Comparison of ENCODE assay signal across 11 mouse cellular contexts in the genomic region with DNA sequence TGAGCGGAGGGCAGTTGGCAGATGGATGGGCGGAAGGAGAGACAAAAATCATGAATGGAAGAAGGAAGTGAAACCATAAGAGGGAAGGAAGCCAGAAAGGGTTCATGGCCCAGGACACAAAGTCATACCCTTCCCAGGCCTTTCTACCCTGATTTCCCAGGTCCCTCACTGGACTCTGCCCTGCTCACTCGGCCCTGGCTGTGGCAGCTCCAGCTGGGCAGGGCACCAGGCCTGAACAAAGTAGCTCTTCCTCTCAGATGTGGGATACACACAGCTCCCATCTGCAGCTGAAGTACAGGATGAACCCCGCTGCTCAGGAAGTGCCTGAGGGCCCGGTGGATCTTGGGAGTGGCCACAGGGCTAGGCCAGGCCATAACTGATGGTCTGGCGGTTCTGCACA. TPM values are rescaled to one million over a fixed set of nuclear protein-coding genes. Genes with fewer than 3 reads are reported as not detected.
DNase-seq lines count a peak whose midpoint lies in the region; ATAC-seq and TF ChIP-seq lines count a peak whose summit lies in the region.
"Had no signal": no experiment of that assay in that cellular context is flagged by ENCODE, and none has a peak within 500 bp of the region (broad histone marks: within the 10 kb centered on the region; RNA-seq: fewer than 3 reads in every experiment).

No protein-coding gene starts in this region.

- peaks cover 10% of the 10 kb centered on the region for H3K4me1 ChIP-seq in hindbrain, embryonic 16.5 days (ENCODE audit: control insufficient read depth, insufficient read depth, low read depth, low read length)
- peaks cover 13% of the 10 kb centered on the region; the same call in 1 of the 2 replicates for H3K4me1 ChIP-seq in hindbrain, embryonic 14.5 days (replicated peaks; ENCODE audit: control insufficient read depth, insufficient read depth, low read length)
- H3K4me1 ChIP-seq in CH12.LX (ENCODE audit: control insufficient read depth in 1 of 2, insufficient read depth in 2 of 2) = peaks cover 30 to 76% of the 10 kb centered on the region in 2 experiments
- peaks cover 48% of the 10 kb centered on the region for H3K4me1 ChIP-seq in intestine, embryonic 15.5 days (replicated peaks)
- no peaks in the 10 kb centered on the region; the same call in 1 of the 2 replicates for H3K4me1 ChIP-seq in liver, embryonic 16.5 days (ENCODE audit: control insufficient read depth, low read depth, low read length)

- peak overlapping the region; percentile 27 for H3K9ac ChIP-seq in hindbrain, embryonic 16.5 days (ENCODE audit: low read depth, low read length)
- no peak overlapping the region for H3K9ac ChIP-seq in hindbrain, embryonic 14.5 days
- no peak overlapping the region for H3K9ac ChIP-seq in CH12.LX (ENCODE audit: insufficient read depth, low read depth)
- 0 out of 2 replicates have a peak overlapping the region, but pooled peaks have one; percentile 8 for H3K9ac ChIP-seq in intestine, embryonic 15.5 days
- H3K9ac ChIP-seq in liver, embryonic 16.5 days (ENCODE audit: low read depth, low read length) = no peak overlapping the region
- H3K9ac ChIP-seq: embryonic facial prominence, embryonic 15.5 days; liver, embryonic 14.5 days had no signal

- ATAC-seq in hindbrain, embryonic 16.5 days = no peak
- ATAC-seq in hindbrain, embryonic 14.5 days (ENCODE audit: low FRiP score) = no peak
- 0 out of 2 replicates have a peak, but pooled peaks have one; percentile 4 for ATAC-seq in intestine, embryonic 15.5 days
- 0 out of 2 replicates have a peak, but pooled peaks have one; percentile 24 for ATAC-seq in liver, embryonic 16.5 days (ENCODE audit: low read depth)

- H3K79me2 ChIP-seq in CH12.LX (replicated peaks; ENCODE audit: control insufficient read depth, extremely low read depth, insufficient read depth, poor library complexity, severe bottlenecking) = no peaks in the 10 kb centered on the region

- WGBS in hindbrain, embryonic 16.5 days = 74% methylated on average over 5 of the region's 6 CpGs
- WGBS in hindbrain, embryonic 14.5 days = 72% methylated on average over 6 of the region's 6 CpGs
- WGBS in intestine, embryonic 15.5 days = 54% methylated on average over 6 of the region's 6 CpGs
- 33% methylated on average over 6 of the region's 6 CpGs for WGBS in liver, embryonic 16.5 days (ENCODE audit: insufficient replicate concordance)

- H3K4me2 ChIP-seq in hindbrain, embryonic 16.5 days (ENCODE audit: low read length) = no peak overlapping the region
- H3K4me2 ChIP-seq in hindbrain, embryonic 14.5 days (replicated peaks) = no peak overlapping the region
- H3K4me2 ChIP-seq in CH12.LX (ENCODE audit: insufficient read depth, low read depth, poor library complexity, severe bottlenecking) = no peak overlapping the region
- H3K4me2 ChIP-seq in intestine, embryonic 15.5 days (replicated peaks) = no peak overlapping the region
- no peak overlapping the region for H3K4me2 ChIP-seq in liver, embryonic 16.5 days (ENCODE audit: low read depth, low read length)
- H3K4me2 ChIP-seq: embryonic facial prominence, embryonic 15.5 days had no signal

- dilution Hi-C loops in CH12.LX (cut with MboI; ENCODE audit: extremely low pct_ligation_motif_present, extremely low pct_unique_long_range_greater_than_20kb, low sequenced_read_pairs) = no loop called here

- H3K9me3 ChIP-seq in hindbrain, embryonic 16.5 days (ENCODE audit: control insufficient read depth, low read length) = no peaks in the 10 kb centered on the region
- H3K9me3 ChIP-seq in hindbrain, embryonic 14.5 days (ENCODE audit: control insufficient read depth, low read length) = no peaks in the 10 kb centered on the region
- H3K9me3 ChIP-seq in CH12.LX (replicated peaks; ENCODE audit: low read length) = no peaks in the 10 kb centered on the region
- H3K9me3 ChIP-seq in intestine, embryonic 15.5 days = no peaks in the 10 kb centered on the region
- no peaks in the 10 kb centered on the region for H3K9me3 ChIP-seq in liver, embryonic 16.5 days (replicated peaks; ENCODE audit: control insufficient read depth, low read length)
- H3K9me3 ChIP-seq: embryonic facial prominence, embryonic 15.5 days had no signal

- no peak for DNase-seq in hindbrain, embryonic 14.5 days (ENCODE audit: low spot score)
- peak; percentile 64 for DNase-seq in CH12.LX (ENCODE audit: extremely low read depth)
- no peak for DNase-seq in cerebellum, postnatal 36 days
- no peak for DNase-seq in cerebellum, adult 9-10 months
- no peak for DNase-seq in gastrocnemius, adult 2 months

- intact Hi-C loops in gastrocnemius, adult 2 months (cut with DNase I) = no loop called here

- no peaks in the 10 kb centered on the region for H3K36me3 ChIP-seq in hindbrain, embryonic 16.5 days (ENCODE audit: control insufficient read depth, insufficient read depth, low read length)
- no peaks in the 10 kb centered on the region for H3K36me3 ChIP-seq in hindbrain, embryonic 14.5 days (replicated peaks; ENCODE audit: control insufficient read depth, insufficient read depth)
- peaks cover 0 to 14% of the 10 kb centered on the region in 2 experiments for H3K36me3 ChIP-seq in CH12.LX (replicated peaks in 1 of 2; ENCODE audit: control insufficient read depth in 1 of 2, insufficient read depth in 1 of 2, low read length in 1 of 2)
- no peaks in the 10 kb centered on the region for H3K36me3 ChIP-seq in intestine, embryonic 15.5 days
- no peaks in the 10 kb centered on the region for H3K36me3 ChIP-seq in liver, embryonic 16.5 days (ENCODE audit: control insufficient read depth, insufficient read depth)
- H3K36me3 ChIP-seq: embryonic facial prominence, embryonic 15.5 days had no signal

- peaks cover 2% of the 10 kb centered on the region; the same call in 1 of the 2 replicates for H3K27me3 ChIP-seq in hindbrain, embryonic 16.5 days (replicated peaks; ENCODE audit: control insufficient read depth, insufficient read depth, low read length)
- no peaks in the 10 kb centered on the region for H3K27me3 ChIP-seq in hindbrain, embryonic 14.5 days (ENCODE audit: control insufficient read depth, insufficient read depth, low read length)
- H3K27me3 ChIP-seq in CH12.LX (replicated peaks) = no peaks in the 10 kb centered on the region
- no peaks in the 10 kb centered on the region for H3K27me3 ChIP-seq in intestine, embryonic 15.5 days (replicated peaks)
- H3K27me3 ChIP-seq in liver, embryonic 16.5 days (ENCODE audit: control insufficient read depth, insufficient read depth, low read depth, low read length) = no peaks in the 10 kb centered on the region
- H3K27me3 ChIP-seq: embryonic facial prominence, embryonic 15.5 days had no signal

- TF ChIP-seq POLR2A in CH12.LX (IDR thresholded peaks at IDR 0.05; ENCODE audit: low read depth, low read length) = no peak

- TF ChIP-seq CTCF in CH12.LX (conservative IDR thresholded peaks at IDR 0.05 in 1 of 2, IDR thresholded peaks at IDR 0.05 in 1 of 2; ENCODE audit: low read depth in 2 of 2, low read length in 2 of 2) = no peak
- TF ChIP-seq CTCF in gastrocnemius, adult 2 months (IDR thresholded peaks at IDR 0.05) = no peak

- no peak for TF ChIP-seq RAD21 in CH12.LX (IDR thresholded peaks at IDR 0.05; ENCODE audit: low read depth, low read length)

- no peak overlapping the region; the same call in 1 of the 2 replicates for H3K27ac ChIP-seq in hindbrain, embryonic 16.5 days (ENCODE audit: low read depth, low read length)
- no peak overlapping the region for H3K27ac ChIP-seq in hindbrain, embryonic 14.5 days
- peak overlapping the region; percentile 51 for H3K27ac ChIP-seq in CH12.LX (ENCODE audit: insufficient read depth, low read depth)
- 0 out of 2 replicates have a peak overlapping the region, but pooled peaks have one; percentile 51 for H3K27ac ChIP-seq in intestine, embryonic 15.5 days
- H3K27ac ChIP-seq in liver, embryonic 16.5 days (ENCODE audit: low read length) = no peak overlapping the region; the same call in 1 of the 2 replicates
- H3K27ac ChIP-seq in gastrocnemius, adult 2 months = no peak overlapping the region
- H3K27ac ChIP-seq: embryonic facial prominence, embryonic 15.5 days; liver, embryonic 14.5 days had no signal

- in situ Hi-C loops in CH12.LX (cut with MboI; ENCODE audit: low pct_ligation_motif_present, low pct_unique_long_range_greater_than_20kb, low sequenced_read_pairs) = loop anchor here (25.0 kb wide), 1 partner anchor 469 kb away; a partner anchor contains a TSS

- H3K4me3 ChIP-seq in hindbrain, embryonic 16.5 days (ENCODE audit: low read length) = no peak overlapping the region
- H3K4me3 ChIP-seq in hindbrain, embryonic 14.5 days (replicated peaks; ENCODE audit: low read length) = no peak overlapping the region
- peak overlapping the region in 1 of 3 experiments; percentile 15 for H3K4me3 ChIP-seq in CH12.LX (replicated peaks in 1 of 3; ENCODE audit: low read depth in 2 of 3, low read length in 2 of 3, poor library complexity in 1 of 3)
- no peak overlapping the region for H3K4me3 ChIP-seq in intestine, embryonic 15.5 days (replicated peaks)
- H3K4me3 ChIP-seq in liver, embryonic 16.5 days (ENCODE audit: low read depth, low read length) = no peak overlapping the region
- no peak overlapping the region for H3K4me3 ChIP-seq in gastrocnemius, adult 2 months
- H3K4me3 ChIP-seq: embryonic facial prominence, embryonic 15.5 days; myocyte had no signal

- peak; percentile 86 for TF ChIP-seq EP300 in CH12.LX (IDR thresholded peaks at IDR 0.05; ENCODE audit: low read length)

TF ChIP-seq in CH12.LX, 34 proteins besides CTCF, POLR2A, EP300 and RAD21 (continues in another document):
- TF ChIP-seq IRF4 (IDR thresholded peaks at IDR 0.05; ENCODE audit: low read depth, low read length) (peak; percentile 87), ZKSCAN1 (IDR thresholded peaks at IDR 0.05; ENCODE audit: borderline replicate concordance, low read depth, low read length) (no peak)

RNA-seq across cellular contexts. Expression of a gene that starts 14.0 kb away (rescaled TPM):
- polyA plus RNA-seq in hindbrain, embryonic 16.5 days (2015; fragmentation: Nextera tagmentation; extraction: Ambion mirVana) = 4.0 and 4.1 TPM in 2 replicates
- polyA plus RNA-seq in hindbrain, embryonic 14.5 days (2014; fragmentation: Nextera tagmentation; extraction: Ambion mirVana) = 5.9 and 6.9 TPM in 2 replicates
- total RNA-seq in CH12.LX (2012; rRNA removed) (57.3 and 69.8 TPM in 2 replicates), CH12.LX (2014; rRNA removed) (61.8 and 62.9 TPM in 2 replicates)
- polyA plus RNA-seq in CH12.LX (2012; ENCODE audit: insufficient read length, low read depth) = 123 and 140 TPM in 2 replicates
- 7.3 and 8.1 TPM in 2 replicates for polyA plus RNA-seq in intestine, embryonic 15.5 days (2015; fragmentation: Nextera tagmentation; extraction: Ambion mirVana)
- polyA plus RNA-seq in liver, embryonic 16.5 days (2015; fragmentation: Nextera tagmentation; extraction: Ambion mirVana) = 2.3 and 2.6 TPM in 2 replicates
- 10 to 100 TPM; 15.5 to 20.1 TPM for total RNA-seq in gastrocnemius, adult 2 months (2021)

RNA-seq across cellular contexts. Expression of a gene that starts 14.3 kb away (rescaled TPM):
- 0.84 and 0.94 TPM in 2 replicates for polyA plus RNA-seq in hindbrain, embryonic 16.5 days (2015; fragmentation: Nextera tagmentation; extraction: Ambion mirVana)
- 1.2 and 1.8 TPM in 2 replicates for polyA plus RNA-seq in hindbrain, embryonic 14.5 days (2014; fragmentation: Nextera tagmentation; extraction: Ambion mirVana)
- total RNA-seq in CH12.LX (2012; rRNA removed) = 8.3 and 11.3 TPM in 2 replicates
- 2.5 TPM in 2 replicates for total RNA-seq in CH12.LX (2014; rRNA removed)
- polyA plus RNA-seq in CH12.LX (2012; ENCODE audit: insufficient read length, low read depth) = 8.5 and 9.5 TPM in 2 replicates
- 13.0 and 14.5 TPM in 2 replicates for polyA plus RNA-seq in intestine, embryonic 15.5 days (2015; fragmentation: Nextera tagmentation; extraction: Ambion mirVana)
- 0.90 and 1.1 TPM in 2 replicates for polyA plus RNA-seq in liver, embryonic 16.5 days (2015; fragmentation: Nextera tagmentation; extraction: Ambion mirVana)
- total RNA-seq in gastrocnemius, adult 2 months (2021) = 1 to 10 TPM; 1.9 to 2.1 TPM

Comparison
In these comparisons a context has a peak if more than half of its experiments do, and no peak if none do; other contexts are left out.
1. H3K9ac ChIP-seq: peak in hindbrain, embryonic 16.5 days (single experiment) and intestine, embryonic 15.5 days (single experiment); none in hindbrain, embryonic 14.5 days (single experiment), CH12.LX (single experiment) and liver, embryonic 16.5 days (single experiment).
2. ATAC-seq: peak in intestine, embryonic 15.5 days (single experiment) and liver, embryonic 16.5 days (single experiment); none in hindbrain, embryonic 16.5 days (single experiment) and hindbrain, embryonic 14.5 days (single experiment).
3. H3K27ac ChIP-seq: peak in CH12.LX (single experiment) and intestine, embryonic 15.5 days (single experiment); none in hindbrain, embryonic 16.5 days (single experiment), hindbrain, embryonic 14.5 days (single experiment), liver, embryonic 16.5 days (single experiment) and gastrocnemius, adult 2 months (single experiment).
4. RNA of a gene that starts 14.0 kb away (polyA plus RNA-seq): 123 to 140 TPM in CH12.LX; 7.3 to 8.1 TPM in intestine, embryonic 15.5 days, 5.9 to 6.9 TPM in hindbrain, embryonic 14.5 days, 4.0 to 4.1 TPM in hindbrain, embryonic 16.5 days and 2.3 to 2.6 TPM in liver, embryonic 16.5 days; every median in the first group is over 10 times any median in the second.